Mouse (Mus musculus) cortical plate, adult 2 months (tissue): ENCODE measurements around the gene Zfp870. TPM values are rescaled to one million over a fixed set of nuclear protein-coding genes. Genes with fewer than 3 reads are reported as not detected.
A peak's percentile ranks its signal among the peaks of the same experiment; 100 is the strongest.

ENCODE experiments used
- H3K27ac ChIP-seq: fragments of 200-500 bp; 2 replicates; pipeline ENCODE4 v1.5.1; 2012; ENCODE audit warnings: low read length, control low read depth, inconsistent platforms; ENCODE audit not compliant: insufficient read depth
- H3K4me1 ChIP-seq: fragments of 200-500 bp; 2 replicates; pipeline ENCODE4 v1.6.1; 2011; ENCODE audit warnings: low read length; ENCODE audit not compliant: control insufficient read depth, insufficient read depth
- H3K4me3 ChIP-seq: fragments of 200-500 bp; 2 replicates; pipeline ENCODE4 v1.5.1; 2011; ENCODE audit warnings: mild to moderate bottlenecking, low read length, control low read depth; ENCODE audit not compliant: insufficient read depth
- CTCF ChIP-seq: fragments of 200-500 bp; IDR thresholded peaks from 2 replicates; pipeline ENCODE4 v1.5.1; 2011; ENCODE audit warnings: mild to moderate bottlenecking, control low read depth, low read length; ENCODE audit not compliant: insufficient read depth; ENCODE audit errors: extremely low read depth
- POLR2A ChIP-seq: fragments of 200-500 bp; IDR thresholded peaks from 2 replicates; pipeline ENCODE4 v1.6.1; 2011; ENCODE audit warnings: mild to moderate bottlenecking, low read length, control low read depth; ENCODE audit not compliant: insufficient read depth; ENCODE audit errors: extremely low read depth
- polyA plus RNA-seq: library from polyadenylated mRNA; depleted of rRNA; stranded (reverse); fragments of >200 nt; gene quantifications from 2 replicates; pipeline ENCODE4 v1.2.3, GENCODE M21; 2012; rRNA removed

Gene Zfp870
- polyA plus RNA-seq, 1 experiment, result 5.2 TPM

GRCm38 (mm10) chr17:32829540-32830417, 61.7 kb downstream of the Zfp870 start, which contains the start of gene Zfp799:
TSS of gene Zfp799 (minus strand) at chr17:32830261.
- H3K27ac ChIP-seq, result peak within 1 kb of the TSS; percentile 78
- H3K4me3 ChIP-seq, result peak within 1 kb of the TSS; percentile 92
- TF ChIP-seq CTCF (no peak), POLR2A (peak; percentile 66; the same call in 1 of the 2 replicates)
- H3K4me1 ChIP-seq, result no peaks in the 10 kb centered on the region

Other genes starting within 250 kb of the Zfp870 start
- not detected in 2 replicates for gene Cyp4f40, start 232.7 kb downstream of the Zfp870 start, polyA plus RNA-seq
- 29.2 and 29.5 TPM in 2 replicates for gene Cyp4f15, start 206.0 kb downstream of the Zfp870 start, polyA plus RNA-seq
- 26.3 and 27.4 TPM in 2 replicates for gene Zfp871, start 103.4 kb downstream of the Zfp870 start, polyA plus RNA-seq
- 6.4 and 7.9 TPM in 2 replicates for gene Zfp811, start 81.7 kb downstream of the Zfp870 start, polyA plus RNA-seq
- 12.5 and 14.7 TPM in 2 replicates for gene Zfp799, start 61.4 kb downstream of the Zfp870 start, polyA plus RNA-seq
- gene Cyp4f14, start 25.7 kb upstream of the Zfp870 start, polyA plus RNA-seq, result 17.0 and 18.6 TPM in 2 replicates
- gene Cyp4f13, start 55.8 kb upstream of the Zfp870 start, polyA plus RNA-seq, result 32.8 and 37.6 TPM in 2 replicates
- 3.1 and 3.2 TPM in 2 replicates for gene Zfp472, start 74.2 kb upstream of the Zfp870 start, polyA plus RNA-seq
- 10.6 and 11.4 TPM in 2 replicates for gene Zfp952, start 101.5 kb upstream of the Zfp870 start, polyA plus RNA-seq
- gene Zfp763, start 141.8 kb upstream of the Zfp870 start, polyA plus RNA-seq, result 9.7 and 10.1 TPM in 2 replicates
- 0.08 TPM in 1 of 2 replicates, not detected in the other for gene 4921501E09Rik, start 176.4 kb upstream of the Zfp870 start, polyA plus RNA-seq
- gene Zfp563, start 197.7 kb upstream of the Zfp870 start, polyA plus RNA-seq, result 8.0 and 8.6 TPM in 2 replicates
- 4.6 and 5.2 TPM in 2 replicates for gene Morc2b, start 248.0 kb upstream of the Zfp870 start, polyA plus RNA-seq